Mouse (Mus musculus) spleen, postnatal 36 days (tissue): ENCODE data around the gene Scn4b.

Experiments used
- DNase-seq, 2 experiments: peaks; one replicate each; pipeline ENCODE4 v3.0.0; 2022; ENCODE audit warnings: low spot score in 2 of 2, mixed read lengths in 1 of 2

Scn4b gene

GRCm38 (mm10) chr9:45138191-45139032, at the start of gene Scn4b:
TSS of gene Scn4b (plus strand) at chr9:45138395.
- peak; percentile 36 to 45 for DNase-seq

- no peak for DNase-seq
Measured at GRCm38 (mm10) chr9:45090811-45091210, 47.4 kb upstream of the Scn4b start.

GRCm38 (mm10) chr9:45092641-45093040, 45.6 kb upstream of the Scn4b start:
- DNase-seq, result no peak

GRCm38 (mm10) chr9:45095149-45095937, 42.9 kb upstream of the Scn4b start:
- DNase-seq, result no peak

GRCm38 (mm10) chr9:45097877-45098276, 40.3 kb upstream of the Scn4b start:
- no peak for DNase-seq

- DNase-seq, result no peak
Measured at GRCm38 (mm10) chr9:45098426-45098825, 39.8 kb upstream of the Scn4b start.

- no peak for DNase-seq
Measured at GRCm38 (mm10) chr9:45102528-45102927, 35.7 kb upstream of the Scn4b start.

GRCm38 (mm10) chr9:45103211-45103979, 34.8 kb upstream of the Scn4b start:
- no peak for DNase-seq

- DNase-seq, result no peak
Measured at GRCm38 (mm10) chr9:45105596-45106374, 32.4 kb upstream of the Scn4b start.

- DNase-seq, result no peak
Measured at GRCm38 (mm10) chr9:45115706-45116105, 22.5 kb upstream of the Scn4b start.

GRCm38 (mm10) chr9:45116819-45117218, 21.4 kb upstream of the Scn4b start:
- DNase-seq, result peak; percentile 26 to 46

- no peak for DNase-seq
Measured at GRCm38 (mm10) chr9:45117741-45118431, 20.3 kb upstream of the Scn4b start, which contains the start of gene Scn2b. TSS of gene Scn2b (plus strand) at chr9:45117782.

- no peak for DNase-seq
Measured at GRCm38 (mm10) chr9:45118552-45118951, 19.6 kb upstream of the Scn4b start.

- no peak for DNase-seq
Measured at GRCm38 (mm10) chr9:45119316-45119953, 18.8 kb upstream of the Scn4b start.

GRCm38 (mm10) chr9:45119954-45120530, 18.2 kb upstream of the Scn4b start:
- no peak for DNase-seq

- no peak for DNase-seq
Measured at GRCm38 (mm10) chr9:45120567-45120966, 17.6 kb upstream of the Scn4b start.

GRCm38 (mm10) chr9:45121001-45121400, 17.2 kb upstream of the Scn4b start:
- no peak for DNase-seq

- DNase-seq, result peak; percentile 77 to 83
Measured at GRCm38 (mm10) chr9:45121769-45122168, 16.4 kb upstream of the Scn4b start.

- peak; percentile 86 to 91 for DNase-seq
Measured at GRCm38 (mm10) chr9:45122209-45122761, 15.9 kb upstream of the Scn4b start.
